26 mouse cellular contexts compared by ENCODE assay signal in the genomic region with DNA sequence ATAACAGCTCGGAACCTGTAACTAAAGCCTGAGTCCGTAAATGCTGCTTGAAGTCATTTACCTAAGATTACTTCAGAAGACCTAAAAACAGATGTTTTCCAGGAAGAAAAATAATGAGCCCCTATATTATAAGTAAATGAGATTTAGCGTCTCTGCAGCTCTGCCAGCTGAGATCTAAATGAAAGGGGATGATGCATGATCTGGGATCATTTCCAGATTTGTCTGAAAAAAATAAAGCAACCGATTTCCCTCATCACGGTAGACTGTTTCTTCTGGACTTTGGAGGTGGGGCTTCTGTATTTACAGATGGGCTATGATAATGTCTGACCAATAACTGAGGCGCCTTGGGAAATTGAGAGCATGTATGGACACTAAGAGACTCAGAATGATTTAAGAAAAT. TPM values are rescaled to one million over a fixed set of nuclear protein-coding genes. Genes with fewer than 3 reads are reported as not detected.
"Had no signal": no experiment of that assay in that cellular context is flagged by ENCODE, and none has a peak within 500 bp of the region (broad histone marks: within the 10 kb centered on the region; RNA-seq: fewer than 3 reads in every experiment).

No protein-coding gene starts in this region.

- H3K4me3 ChIP-seq: layer of hippocampus, adult 2 months; left cerebral cortex, adult 2 months; limb, embryonic 12.5 days; liver, embryonic 12.5 days; liver, embryonic 15.5 days; lung, embryonic 15.5 days; midbrain, embryonic 12.5 days; midbrain, embryonic 15.5 days; neural tube, embryonic 12.5 days; neural tube, embryonic 15.5 days had no signal

- H3K27me3 ChIP-seq: limb, embryonic 12.5 days; liver, embryonic 12.5 days; liver, embryonic 15.5 days; lung, embryonic 15.5 days; midbrain, embryonic 12.5 days; midbrain, embryonic 15.5 days; neural tube, embryonic 12.5 days; neural tube, embryonic 15.5 days had no signal

- DNase-seq: kidney, adult 9 months; kidney, postnatal 25 days; layer of hippocampus, postnatal 36 days; liver; lung, adult 18-20 months; lung, postnatal 14 days; lung, postnatal 4 days; right cerebral cortex, adult 18-20 months; right cerebral cortex, postnatal 14 days; right cerebral cortex, postnatal 4 days; thymus, adult 2 months; thymus, postnatal 14 days; thymus, postnatal 4 days had no signal

- H3K9me3 ChIP-seq: limb, embryonic 12.5 days; liver, embryonic 12.5 days; liver, embryonic 15.5 days; lung, embryonic 15.5 days; midbrain, embryonic 12.5 days; midbrain, embryonic 15.5 days; neural tube, embryonic 12.5 days; neural tube, embryonic 15.5 days had no signal

- H3K4me2 ChIP-seq: limb, embryonic 12.5 days; liver, embryonic 12.5 days; liver, embryonic 15.5 days; lung, embryonic 15.5 days; midbrain, embryonic 12.5 days; midbrain, embryonic 15.5 days; neural tube, embryonic 12.5 days; neural tube, embryonic 15.5 days had no signal

- ATAC-seq: liver, embryonic 12.5 days; midbrain, embryonic 15.5 days had no signal

- H3K9ac ChIP-seq: limb, embryonic 12.5 days; liver, embryonic 12.5 days; liver, embryonic 15.5 days; lung, embryonic 15.5 days; midbrain, embryonic 12.5 days; midbrain, embryonic 15.5 days; neural tube, embryonic 12.5 days; neural tube, embryonic 15.5 days had no signal

- H3K4me1 ChIP-seq: limb, embryonic 12.5 days; liver, embryonic 12.5 days; liver, embryonic 15.5 days; lung, embryonic 15.5 days; midbrain, embryonic 12.5 days; neural tube, embryonic 12.5 days; neural tube, embryonic 15.5 days had no signal

- H3K27ac ChIP-seq: kidney, postnatal 0 days; layer of hippocampus, adult 2 months; left cerebral cortex, adult 2 months; limb, embryonic 12.5 days; liver, embryonic 12.5 days; liver, embryonic 15.5 days; lung, embryonic 15.5 days; midbrain, embryonic 12.5 days; midbrain, embryonic 15.5 days; neural tube, embryonic 12.5 days; neural tube, embryonic 15.5 days; stomach, postnatal 0 days had no signal

- H3K36me3 ChIP-seq: limb, embryonic 12.5 days; liver, embryonic 12.5 days; liver, embryonic 15.5 days; lung, embryonic 15.5 days; midbrain, embryonic 12.5 days; midbrain, embryonic 15.5 days; neural tube, embryonic 12.5 days; neural tube, embryonic 15.5 days had no signal

RNA-seq across cellular contexts. Expression of a gene that starts 20.5 kb away (rescaled TPM):
- total RNA-seq: megakaryocyte, adult 5-6 weeks had no signal
- polyA plus RNA-seq: liver, embryonic 12.5 days; thymus, adult 2 months had no signal
